Mouse (Mus musculus) brain, embryonic 14.5 days (tissue): ENCODE results near the gene Ermp1. TPM values are rescaled to one million over a fixed set of nuclear protein-coding genes. Genes with fewer than 3 reads are reported as not detected.
"Not testable (repeated sequence)": the region's sequence is repeated elsewhere in the genome, so short reads cannot be mapped to it uniquely, and the experiment has no call there.

Experiments
- DNase-seq: peaks from one replicate; pipeline ENCODE4 v3.0.0-alpha.2; 2011; ENCODE audit warnings: low read depth
- CTCF ChIP-seq: fragments of 200-500 bp; IDR thresholded peaks from 2 replicates; pipeline ENCODE4 v1.5.1; 2012; ENCODE audit warnings: inconsistent platforms, mild to moderate bottlenecking, moderate library complexity, borderline replicate concordance; ENCODE audit not compliant: insufficient read depth, insufficient read length; ENCODE audit errors: extremely low read depth
- POLR2A ChIP-seq: fragments of 200-500 bp; IDR thresholded peaks from 2 replicates; pipeline ENCODE4 v1.6.1; 2012; ENCODE audit warnings: mild to moderate bottlenecking, inconsistent platforms, borderline replicate concordance; ENCODE audit not compliant: poor library complexity, insufficient read depth, insufficient read length, severe bottlenecking; ENCODE audit errors: extremely low read depth
- polyA plus RNA-seq: library from polyadenylated mRNA; depleted of rRNA; stranded (reverse); fragments of >200 nt; gene quantifications from 2 replicates; pipeline ENCODE4 v1.2.3, GENCODE M21; 2012

Ermp1 gene
- polyA plus RNA-seq, 1 experiment = 12.8 TPM

GRCm38 (mm10) chr19:29641055-29641454 lies 7.2 kb downstream of the Ermp1 start:
- no peak for DNase-seq
- TF ChIP-seq POLR2A (no peak), CTCF (no peak)

GRCm38 (mm10) chr19:29612102-29612501 lies 36.1 kb downstream of the Ermp1 start:
- no peak for DNase-seq
- no peak for TF ChIP-seq POLR2A
- TF ChIP-seq CTCF = no peak

GRCm38 (mm10) chr19:29610907-29611306 lies 37.3 kb downstream of the Ermp1 start:
- TF ChIP-seq CTCF = no peak
- TF ChIP-seq POLR2A = no peak
- no peak for DNase-seq

- no peak for DNase-seq
- TF ChIP-seq CTCF (no peak), POLR2A (no peak)
Measured at GRCm38 (mm10) chr19:29608212-29608611, 40.0 kb downstream of the Ermp1 start.

- TF ChIP-seq CTCF (no peak), POLR2A (no peak)
- no peak for DNase-seq
Measured at GRCm38 (mm10) chr19:29607521-29607920, 40.7 kb downstream of the Ermp1 start.

GRCm38 (mm10) chr19:29604653-29605052 lies 43.6 kb downstream of the Ermp1 start:
- no peak for DNase-seq

GRCm38 (mm10) chr19:29603548-29604353 lies 44.5 kb downstream of the Ermp1 start:
- TF ChIP-seq CTCF = no peak
- no peak for TF ChIP-seq POLR2A
- no peak for DNase-seq

More at GRCm38 (mm10) chr19:29604653-29605052, 43.6 kb downstream of the Ermp1 start:
- TF ChIP-seq CTCF = no peak
- TF ChIP-seq POLR2A = no peak

GRCm38 (mm10) chr19:29598981-29599380 lies 49.2 kb downstream of the Ermp1 start:
- no peak for TF ChIP-seq CTCF
- TF ChIP-seq POLR2A = no peak
- no peak for DNase-seq

GRCm38 (mm10) chr19:29596985-29597384 lies 51.2 kb downstream of the Ermp1 start:
- no peak for TF ChIP-seq POLR2A
- TF ChIP-seq CTCF = no peak
- no peak for DNase-seq

- no peak for DNase-seq
- TF ChIP-seq POLR2A = no peak
- no peak for TF ChIP-seq CTCF
Measured at GRCm38 (mm10) chr19:29596276-29596675, 51.9 kb downstream of the Ermp1 start.

GRCm38 (mm10) chr19:29593783-29594182 lies 54.4 kb downstream of the Ermp1 start:
- DNase-seq = not testable (repeated sequence)

- DNase-seq = no peak
- TF ChIP-seq CTCF = no peak
- TF ChIP-seq POLR2A = no peak
Measured at GRCm38 (mm10) chr19:29583734-29584133, 64.5 kb downstream of the Ermp1 start.

- TF ChIP-seq CTCF (no peak), POLR2A (no peak)
Measured at GRCm38 (mm10) chr19:29582439-29582838, 65.8 kb downstream of the Ermp1 start.

GRCm38 (mm10) chr19:29566512-29566911 lies 81.7 kb downstream of the Ermp1 start:
- TF ChIP-seq CTCF = no peak

More at GRCm38 (mm10) chr19:29582439-29582838, 65.8 kb downstream of the Ermp1 start:
- DNase-seq = no peak

More at GRCm38 (mm10) chr19:29566512-29566911, 81.7 kb downstream of the Ermp1 start:
- DNase-seq = no peak
